Mouse (Mus musculus) neural tube, embryonic 14.5 days (tissue): ENCODE measurements around the gene Krtap13-1. TPM values are rescaled to one million over a fixed set of nuclear protein-coding genes. Genes with fewer than 3 reads are reported as not detected.
"Not testable (repeated sequence)": the region's sequence is repeated elsewhere in the genome, so short reads cannot be mapped to it uniquely, and the experiment has no call there.

Experiments
- ATAC-seq: fragments of 200-750 bp; cut with Nextera tagmentation; 2 replicates; pipeline ENCODE4 v1.8.0; 2017; ENCODE audit warnings: low read depth, mild to moderate bottlenecking, moderate TSS enrichment, moderate library complexity
- H3K27ac ChIP-seq: fragments of 300-500 bp; sonication (generic); 2 replicates; pipeline ENCODE4 v1.5.1; 2014; ENCODE audit warnings: low read depth, mild to moderate bottlenecking, control low read depth, low read length, moderate library complexity, mixed read lengths
- H3K27me3 ChIP-seq: fragments of 300-500 bp; sonication (generic); 2 replicates; pipeline ENCODE4 v1.6.1; 2014; ENCODE audit warnings: low read length; ENCODE audit not compliant: control insufficient read depth, insufficient read depth
- H3K36me3 ChIP-seq: fragments of 300-500 bp; sonication (generic); 2 replicates; pipeline ENCODE4 v1.6.1; 2014; ENCODE audit warnings: low read length, mixed read lengths; ENCODE audit not compliant: control insufficient read depth, insufficient read depth
- H3K4me1 ChIP-seq: fragments of 300-500 bp; sonication (generic); 2 replicates; pipeline ENCODE4 v1.6.1; 2014; ENCODE audit warnings: low read length; ENCODE audit not compliant: control insufficient read depth, insufficient read depth
- H3K4me2 ChIP-seq: fragments of 300-500 bp; sonication (generic); 2 replicates; pipeline ENCODE4 v1.6.1; 2014; ENCODE audit warnings: mild to moderate bottlenecking, low read depth, low read length, control low read depth
- H3K4me3 ChIP-seq: fragments of 300-500 bp; sonication (generic); 2 replicates; pipeline ENCODE4 v1.5.1; 2014; ENCODE audit warnings: low read depth, low read length, control low read depth, mixed read lengths
- H3K9ac ChIP-seq: fragments of 300-500 bp; sonication (generic); replicated peaks from 2 replicates; pipeline ENCODE4 v1.6.1; 2014; ENCODE audit warnings: low read depth, mild to moderate bottlenecking, control low read depth, low read length, mixed read lengths
- H3K9me3 ChIP-seq: fragments of 300-500 bp; sonication (generic); 2 replicates; pipeline ENCODE4 v1.6.1; 2016; ENCODE audit warnings: low read length; ENCODE audit not compliant: control insufficient read depth
- WGBS: fragments of 180-500 bp; shearing (Covaris S2); extraction: QIAGEN DNeasy Blood & Tissue Kit; methylation state at CpG from one replicate; pipeline ENCODE4 v1.1.7; 2014; 5-methylcytosine and 5-hydroxymethylcytosine counted together
- polyA plus RNA-seq: library from polyadenylated mRNA; unstranded; fragments of >200 nt; fragmentation: Nextera tagmentation; extraction: Ambion mirVana; gene quantifications from 2 replicates; pipeline ENCODE4 v1.2.1, GENCODE M21; 2014

Krtap13-1 gene
- polyA plus RNA-seq, 1 experiment from 2014 or later = not detected

DNA sequence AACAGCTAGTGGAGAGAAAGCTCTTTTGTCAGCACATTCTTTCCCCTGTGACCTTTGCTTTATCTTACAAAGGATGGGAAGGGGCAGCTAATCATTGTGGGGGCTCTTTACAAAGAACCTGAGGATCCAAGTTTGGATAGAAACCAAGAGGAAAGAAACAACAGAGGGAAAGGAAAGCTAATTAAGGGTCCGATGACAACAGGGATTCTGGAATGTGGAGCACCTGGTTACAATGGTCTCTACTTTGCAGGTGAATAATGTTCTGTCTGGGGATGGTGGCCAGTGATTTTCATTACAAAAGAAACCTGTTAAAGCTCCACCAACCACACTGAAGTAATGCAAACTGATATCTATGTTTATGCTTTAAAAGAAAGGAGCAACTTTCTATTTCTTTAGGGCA is 8.6 kb upstream of the Krtap13-1 start:
- H3K27me3 ChIP-seq = no peaks in the 10 kb centered on the region
- H3K27ac ChIP-seq = no peak overlapping the region
- H3K4me3 ChIP-seq = no peak overlapping the region
- WGBS = 19% methylated on average over 1 of the region's 1 CpGs
- no peaks in the 10 kb centered on the region for H3K9me3 ChIP-seq
- H3K9ac ChIP-seq = no peak overlapping the region
- no peaks in the 10 kb centered on the region for H3K36me3 ChIP-seq
- ATAC-seq = no peak
- 0 out of 2 replicates have a peak, but pooled peaks cover 3% of the 10 kb centered on the region for H3K4me1 ChIP-seq
- H3K4me2 ChIP-seq = no peak overlapping the region

DNA sequence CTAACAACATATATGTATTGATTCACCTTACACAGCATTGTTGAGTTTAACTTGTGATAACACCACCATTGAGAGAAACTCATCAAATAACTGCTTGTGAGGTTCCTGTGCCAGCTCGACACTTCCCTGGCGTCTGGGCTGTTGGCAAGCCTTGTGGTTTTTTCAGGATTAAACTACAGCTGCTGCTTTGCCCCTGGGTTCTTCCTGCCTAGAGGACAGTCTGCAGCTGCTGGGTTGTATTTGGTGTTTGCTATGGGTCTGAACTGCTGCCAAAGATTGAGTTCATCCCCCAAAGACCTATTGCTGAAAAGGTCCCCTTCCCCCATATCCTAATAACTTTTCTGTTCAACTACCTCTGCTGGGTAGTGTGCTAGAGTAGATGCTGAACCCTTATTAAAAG is 6.7 kb downstream of the Krtap13-1 start:
- 68% methylated on average over 2 of the region's 2 CpGs for WGBS
- Histone ChIP-seq H3K4me2 (no peak overlapping the region), H3K27ac (no peak overlapping the region), H3K4me1 (no peaks in the 10 kb centered on the region), H3K36me3 (no peaks in the 10 kb centered on the region), H3K9me3 (no peaks in the 10 kb centered on the region), H3K4me3 (no peak overlapping the region), H3K27me3 (no peaks in the 10 kb centered on the region), H3K9ac (no peak overlapping the region)
- ATAC-seq = peak; percentile 46; the same call in 1 of the 2 replicates

DNA sequence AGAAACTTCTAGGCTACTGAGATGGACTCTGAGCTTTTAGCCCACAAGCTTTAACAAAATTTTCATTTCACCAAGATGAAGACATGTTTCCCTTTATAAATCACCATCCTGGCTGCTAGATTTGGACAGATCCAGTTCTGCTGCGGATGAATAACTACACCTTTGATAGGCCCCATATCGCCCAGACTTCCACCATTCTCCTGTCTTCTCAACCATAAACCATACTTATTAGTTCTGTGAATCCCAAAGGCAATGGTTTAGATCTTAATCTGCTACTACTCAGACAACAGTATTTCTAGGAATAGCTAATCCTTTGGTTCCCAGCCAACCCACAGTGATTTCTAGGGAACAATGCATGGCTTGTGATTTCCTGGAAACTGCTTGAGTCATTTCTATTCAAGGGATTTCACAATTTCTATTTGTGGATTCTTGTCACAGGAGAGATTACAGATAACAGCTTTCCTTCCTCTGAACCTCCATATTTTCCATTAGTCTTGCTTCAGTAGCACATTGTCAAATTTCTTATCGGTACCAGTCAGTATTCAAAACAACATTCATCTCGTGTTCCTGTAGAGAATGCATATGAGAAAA is 16.2 kb downstream of the Krtap13-1 start:
- no peaks in the 10 kb centered on the region for H3K4me1 ChIP-seq
- H3K9ac ChIP-seq = no peak overlapping the region
- no peak overlapping the region for H3K4me2 ChIP-seq
- no peak overlapping the region for H3K4me3 ChIP-seq
- no peaks in the 10 kb centered on the region for H3K27me3 ChIP-seq
- no peak for ATAC-seq
- no peak overlapping the region for H3K27ac ChIP-seq
- no peaks in the 10 kb centered on the region for H3K9me3 ChIP-seq
- WGBS = 72% methylated on average over 4 of the region's 4 CpGs
- H3K36me3 ChIP-seq = no peaks in the 10 kb centered on the region

DNA sequence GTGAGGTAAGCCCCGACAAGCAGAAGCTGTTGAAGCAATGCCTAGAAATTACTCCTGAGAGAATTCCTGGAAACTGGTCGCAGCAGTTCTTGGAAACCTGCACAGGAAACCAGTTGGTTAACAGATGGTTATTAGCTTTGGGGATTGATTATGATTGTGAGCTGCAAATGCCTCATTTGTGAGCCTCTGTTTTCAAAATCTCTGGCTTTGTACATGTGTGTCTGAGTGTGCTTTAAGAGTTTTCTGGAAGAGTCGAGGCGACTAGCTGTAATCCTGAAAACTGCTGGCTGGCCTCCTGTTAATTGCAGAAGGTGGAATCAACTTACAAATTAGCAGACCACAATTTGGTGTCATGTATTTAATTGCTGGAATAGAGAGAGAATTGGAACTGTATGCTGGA is 19.3 kb downstream of the Krtap13-1 start:
- no peaks in the 10 kb centered on the region for H3K9me3 ChIP-seq
- no peak overlapping the region for H3K4me2 ChIP-seq
- H3K27me3 ChIP-seq = no peaks in the 10 kb centered on the region
- no peaks in the 10 kb centered on the region for H3K36me3 ChIP-seq
- no peak overlapping the region for H3K9ac ChIP-seq
- no peaks in the 10 kb centered on the region for H3K4me1 ChIP-seq
- ATAC-seq = no peak; the same call in 1 of the 2 replicates
- H3K4me3 ChIP-seq = no peak overlapping the region
- H3K27ac ChIP-seq = no peak overlapping the region
- 62% methylated on average over 4 of the region's 4 CpGs for WGBS

DNA sequence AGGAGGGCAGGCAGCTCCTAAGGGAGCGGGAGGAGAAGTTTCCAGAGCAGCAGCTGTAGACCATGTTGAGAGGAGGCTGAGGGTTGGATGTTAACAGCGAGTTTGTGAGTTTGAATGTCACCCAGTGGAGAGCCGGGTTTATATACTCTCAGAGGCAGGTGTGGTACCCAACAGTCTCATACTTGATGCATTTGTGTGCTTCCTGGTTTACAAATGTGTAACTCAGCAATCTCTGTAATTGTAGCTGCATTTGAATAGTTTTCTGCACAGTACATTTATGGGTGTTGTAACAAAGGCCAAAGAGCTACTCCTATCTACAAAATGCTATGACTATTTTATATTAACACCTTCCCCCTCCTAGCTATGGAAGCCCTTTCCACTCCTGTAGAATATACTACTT is 22.9 kb downstream of the Krtap13-1 start, which contains the start of gene Krtap13:
TSS of gene Krtap13 (minus strand) at position 101 of the 400 bp plus-strand sequence.
- 93% methylated on average over 3 of the region's 3 CpGs for WGBS

DNA sequence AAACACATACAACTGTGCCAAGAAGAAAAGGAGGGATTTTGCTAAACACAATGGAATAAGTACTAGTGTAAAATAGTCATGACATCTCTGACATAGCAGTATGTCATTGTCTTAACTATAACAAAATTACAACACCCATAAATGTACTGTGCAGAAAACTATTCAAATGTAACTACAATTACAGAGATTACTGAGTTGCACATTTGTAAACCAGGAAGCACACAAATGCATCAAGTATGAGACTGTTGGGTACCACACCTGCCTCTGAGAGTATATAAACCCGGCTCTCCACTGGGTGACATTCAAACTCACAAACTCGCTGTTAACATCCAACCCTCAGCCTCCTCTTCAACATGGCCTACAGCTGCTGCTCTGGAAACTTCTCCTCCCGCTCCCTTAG is 29.9 kb downstream of the Krtap13-1 start, which contains the start of gene 2310034C09Rik:
TSS of gene 2310034C09Rik (plus strand) at position 301 of the 400 bp plus-strand sequence.
- not testable (repeated sequence) for ATAC-seq, H3K9me3 ChIP-seq, H3K4me2 ChIP-seq, H3K27me3 ChIP-seq, H3K9ac ChIP-seq, H3K27ac ChIP-seq, H3K36me3 ChIP-seq, H3K4me3 ChIP-seq, H3K4me1 ChIP-seq
- 94% methylated on average over 3 of the region's 3 CpGs for WGBS

More for the DNA sequence above, 22.9 kb downstream of the Krtap13-1 start, which contains the start of gene Krtap13:
- H3K9me3 ChIP-seq, H3K36me3 ChIP-seq, H3K27me3 ChIP-seq, H3K4me1 ChIP-seq, H3K27ac ChIP-seq, ATAC-seq, H3K4me3 ChIP-seq, H3K9ac ChIP-seq, H3K4me2 ChIP-seq: not testable (repeated sequence)

DNA sequence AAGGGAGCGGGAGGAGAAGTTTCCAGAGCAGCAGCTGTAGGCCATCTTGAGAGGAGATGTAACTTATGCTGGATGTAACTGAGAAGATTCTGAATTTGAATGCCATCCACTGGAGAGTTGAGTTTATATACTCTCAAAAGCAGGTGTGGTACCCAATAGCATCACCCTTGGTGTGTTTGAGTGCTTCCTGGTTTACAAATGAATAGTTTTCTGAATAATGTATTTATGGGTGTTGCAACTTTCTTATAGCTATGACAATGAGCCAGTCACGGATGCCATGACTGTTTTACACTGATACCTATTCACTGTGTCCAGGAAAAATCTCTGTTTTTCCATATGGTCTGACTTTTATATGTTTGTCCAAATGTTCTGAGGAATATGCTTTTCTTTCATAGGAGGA is 45.4 kb downstream of the Krtap13-1 start, which contains the start of gene 2310057N15Rik:
TSS of gene 2310057N15Rik (minus strand) at position 101 of the 400 bp plus-strand sequence.
- no peak within 1 kb of the TSS for H3K9ac ChIP-seq
- no peaks in the 10 kb centered on the region for H3K4me1 ChIP-seq
- H3K27ac ChIP-seq = no peak within 1 kb of the TSS
- ATAC-seq = no peak
- no peaks in the 10 kb centered on the region for H3K36me3 ChIP-seq
- H3K4me2 ChIP-seq = no peak within 1 kb of the TSS
- no peaks in the 10 kb centered on the region for H3K9me3 ChIP-seq
- 92% methylated on average over 2 of the region's 2 CpGs for WGBS
- H3K4me3 ChIP-seq = no peak within 1 kb of the TSS
- H3K27me3 ChIP-seq = no peaks in the 10 kb centered on the region

DNA sequence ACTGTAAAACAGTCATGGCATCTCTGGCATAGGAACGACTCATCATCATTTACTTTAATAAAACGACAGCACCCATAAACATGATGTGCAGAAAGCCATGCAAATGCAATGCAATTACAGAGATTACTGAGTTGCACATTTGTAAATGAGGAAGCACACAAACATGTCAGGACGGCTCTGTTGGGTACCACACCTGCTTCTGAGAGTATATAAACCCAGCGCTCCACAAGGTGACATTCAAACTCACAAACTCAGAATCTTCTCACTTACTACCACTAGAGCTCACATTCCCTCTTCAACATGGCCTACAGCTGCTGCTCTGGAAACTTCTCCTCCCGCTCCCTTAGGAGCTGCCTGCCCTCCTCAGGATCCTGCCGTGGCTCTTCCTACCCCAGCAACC is 48.9 kb downstream of the Krtap13-1 start, which contains the start of gene Gm5965:
TSS of gene Gm5965 (plus strand) at position 301 of the 400 bp plus-strand sequence.
- no peaks in the 10 kb centered on the region for H3K4me1 ChIP-seq
- H3K9ac ChIP-seq = no peak within 1 kb of the TSS
- 83% methylated on average over 5 of the region's 6 CpGs for WGBS
- no peak within 1 kb of the TSS for H3K4me2 ChIP-seq
- ATAC-seq = no peak
- H3K36me3 ChIP-seq = no peaks in the 10 kb centered on the region
- H3K27me3 ChIP-seq = no peaks in the 10 kb centered on the region
- H3K4me3 ChIP-seq = no peak within 1 kb of the TSS
- H3K27ac ChIP-seq = no peak within 1 kb of the TSS
- H3K9me3 ChIP-seq = no peaks in the 10 kb centered on the region
